Mouse (Mus musculus) stomach, embryonic 14.5 days (tissue): ENCODE data around the gene Rtbdn. TPM values are rescaled to one million over a fixed set of nuclear protein-coding genes. Genes with fewer than 3 reads are reported as not detected.

Experiments
- ATAC-seq: fragments of 200-750 bp; cut with Nextera tagmentation; 2 replicates; pipeline ENCODE4 v1.8.0; 2017; ENCODE audit warnings: low read depth, moderate TSS enrichment; ENCODE audit not compliant: insufficient number of reproducible peaks, insufficient read depth, low FRiP score
- H3K27ac ChIP-seq: fragments of 300-500 bp; sonication (generic); 2 replicates; pipeline ENCODE4 v1.5.1; 2014; ENCODE audit warnings: mild to moderate bottlenecking, low read length, moderate library complexity, mixed read lengths
- H3K27me3 ChIP-seq: fragments of 300-500 bp; sonication (generic); 2 replicates; pipeline ENCODE4 v1.6.1; 2014; ENCODE audit warnings: low read length, control low read depth, mixed read lengths; ENCODE audit not compliant: control insufficient read depth, insufficient read depth
- H3K36me3 ChIP-seq: fragments of 300-500 bp; sonication (generic); 2 replicates; pipeline ENCODE4 v1.6.1; 2014; ENCODE audit warnings: mild to moderate bottlenecking, control low read depth, low read length, moderate library complexity, mixed read lengths; ENCODE audit not compliant: control insufficient read depth, insufficient read depth
- H3K4me1 ChIP-seq: fragments of 300-500 bp; sonication (generic); 2 replicates; pipeline ENCODE4 v1.6.1; 2014; ENCODE audit warnings: low read length, control low read depth, mixed read lengths; ENCODE audit not compliant: control insufficient read depth, insufficient read depth
- H3K4me2 ChIP-seq: fragments of 300-500 bp; sonication (generic); replicated peaks from 2 replicates; pipeline ENCODE4 v1.6.1; 2014; ENCODE audit warnings: low read depth, low read length, control low read depth
- H3K4me3 ChIP-seq: fragments of 300-500 bp; sonication (generic); 2 replicates; pipeline ENCODE4 v1.5.1; 2014; ENCODE audit warnings: low read depth, low read length, control low read depth
- H3K9ac ChIP-seq: fragments of 300-500 bp; sonication (generic); replicated peaks from 2 replicates; pipeline ENCODE4 v1.6.1; 2014; ENCODE audit warnings: low read depth, mild to moderate bottlenecking, control low read depth, low read length, moderate library complexity, mixed read lengths
- H3K9me3 ChIP-seq: fragments of 300-500 bp; sonication (generic); 2 replicates; pipeline ENCODE4 v1.6.1; 2016; ENCODE audit warnings: low read depth, low read length, control low read depth; ENCODE audit not compliant: control insufficient read depth
- WGBS: fragments of 180-500 bp; shearing (Covaris S2); extraction: QIAGEN DNeasy Blood & Tissue Kit; methylation state at CpG from one replicate; pipeline ENCODE4 v1.1.7; 2014; 5-methylcytosine and 5-hydroxymethylcytosine counted together
- polyA plus RNA-seq: library from polyadenylated mRNA; unstranded; fragments of >200 nt; fragmentation: Nextera tagmentation; extraction: Ambion mirVana; gene quantifications from 2 replicates; pipeline ENCODE4 v1.2.1, GENCODE M21; 2014

Gene Rtbdn
- polyA plus RNA-seq, 1 experiment from 2014 or later = 0.20 TPM

- Histone ChIP-seq H3K9ac (no peak overlapping the region), H3K4me1 (peaks cover 28% of the 10 kb centered on the region), H3K36me3 (no peaks in the 10 kb centered on the region), H3K27ac (no peak overlapping the region), H3K4me2 (no peak overlapping the region), H3K27me3 (0 out of 2 replicates have a peak, but pooled peaks cover 3% of the 10 kb centered on the region), H3K9me3 (no peaks in the 10 kb centered on the region), H3K4me3 (no peak overlapping the region)
- 71% methylated on average over 2 of the region's 2 CpGs for WGBS
- ATAC-seq = no peak
These were observed 41.1 kb downstream of the Rtbdn start for GRCm38 (mm10) chr8:84987903-84988302.

GRCm38 (mm10) chr8:84989311-84989731, 42.5 kb downstream of the Rtbdn start:
- Histone ChIP-seq H3K4me2 (peak overlapping the region; percentile 78), H3K36me3 (no peaks in the 10 kb centered on the region), H3K4me1 (peaks cover 21% of the 10 kb centered on the region), H3K4me3 (peak overlapping the region; percentile 68; the same call in 1 of the 2 replicates), H3K9ac (no peak overlapping the region; the same call in 1 of the 2 replicates), H3K27me3 (0 out of 2 replicates have a peak, but pooled peaks cover 3% of the 10 kb centered on the region), H3K9me3 (no peaks in the 10 kb centered on the region), H3K27ac (peak overlapping the region; percentile 84)
- WGBS = 13% methylated on average over 15 of the region's 15 CpGs
- ATAC-seq = no peak

- Histone ChIP-seq H3K9me3 (no peaks in the 10 kb centered on the region), H3K9ac (peak overlapping the region; percentile 52; the same call in 1 of the 2 replicates), H3K4me3 (peak overlapping the region; percentile 68), H3K36me3 (no peaks in the 10 kb centered on the region), H3K4me1 (peaks cover 17% of the 10 kb centered on the region), H3K27ac (peak overlapping the region; percentile 84), H3K27me3 (0 out of 2 replicates have a peak, but pooled peaks cover 3% of the 10 kb centered on the region), H3K4me2 (peak overlapping the region; percentile 78)
- peak; percentile 61 for ATAC-seq
- WGBS = under 1% methylated on average over 15 of the region's 15 CpGs
These were observed 43.0 kb downstream of the Rtbdn start for GRCm38 (mm10) chr8:84989810-84990209.

GRCm38 (mm10) chr8:84990349-84990748, 43.6 kb downstream of the Rtbdn start, which contains the start of gene Hook2:
Gene Hook2, plus strand, starts transcription at chr8:84990603.
- peak within 1 kb of the TSS; percentile 67 for H3K9ac ChIP-seq
- under 1% methylated on average over 28 of the region's 28 CpGs for WGBS
- peak; percentile 79 for ATAC-seq
- peak within 1 kb of the TSS; percentile 84 for H3K27ac ChIP-seq
- H3K27me3 ChIP-seq = 0 out of 2 replicates have a peak, but pooled peaks cover 3% of the 10 kb centered on the region
- H3K4me1 ChIP-seq = peaks cover 12% of the 10 kb centered on the region; the same call in 1 of the 2 replicates
- no peaks in the 10 kb centered on the region for H3K36me3 ChIP-seq
- peak within 1 kb of the TSS; percentile 68 for H3K4me3 ChIP-seq
- H3K9me3 ChIP-seq = no peaks in the 10 kb centered on the region
- peak within 1 kb of the TSS; percentile 78 for H3K4me2 ChIP-seq

- 2% methylated on average over 15 of the region's 15 CpGs for WGBS
- peak overlapping the region; percentile 78 for H3K4me2 ChIP-seq
- peak; percentile 82 for ATAC-seq
These were observed 44.0 kb downstream of the Rtbdn start for GRCm38 (mm10) chr8:84990836-84991235.

GRCm38 (mm10) chr8:84994375-84994774, 47.6 kb downstream of the Rtbdn start:
- Histone ChIP-seq H3K9me3 (no peaks in the 10 kb centered on the region), H3K36me3 (no peaks in the 10 kb centered on the region), H3K27me3 (no peaks in the 10 kb centered on the region), H3K9ac (no peak overlapping the region), H3K4me1 (peaks cover 11% of the 10 kb centered on the region), H3K27ac (no peak overlapping the region), H3K4me3 (no peak overlapping the region), H3K4me2 (no peak overlapping the region)
- no peak for ATAC-seq
- 91% methylated on average over 9 of the region's 9 CpGs for WGBS

More at GRCm38 (mm10) chr8:84990836-84991235, 44.0 kb downstream of the Rtbdn start:
- Histone ChIP-seq H3K27ac (peak overlapping the region; percentile 84), H3K9ac (peak overlapping the region; percentile 67), H3K4me3 (peak overlapping the region; percentile 68), H3K4me1 (0 out of 2 replicates have a peak, but pooled peaks cover 10% of the 10 kb centered on the region), H3K27me3 (0 out of 2 replicates have a peak, but pooled peaks cover 3% of the 10 kb centered on the region), H3K9me3 (no peaks in the 10 kb centered on the region), H3K36me3 (no peaks in the 10 kb centered on the region)

- H3K4me1 ChIP-seq = peaks cover 11% of the 10 kb centered on the region
- no peaks in the 10 kb centered on the region for H3K9me3 ChIP-seq
- ATAC-seq = no peak
- H3K27me3 ChIP-seq = no peaks in the 10 kb centered on the region
- H3K4me2 ChIP-seq = no peak overlapping the region
- no peaks in the 10 kb centered on the region for H3K36me3 ChIP-seq
- WGBS = 29% methylated on average over 25 of the region's 25 CpGs
- no peak overlapping the region for H3K27ac ChIP-seq
- H3K4me3 ChIP-seq = no peak overlapping the region
- H3K9ac ChIP-seq = no peak overlapping the region
These were observed 48.9 kb downstream of the Rtbdn start for GRCm38 (mm10) chr8:84995680-84996079.

- H3K9me3 ChIP-seq = no peaks in the 10 kb centered on the region
- no peaks in the 10 kb centered on the region for H3K27me3 ChIP-seq
- 79% methylated on average over 5 of the region's 5 CpGs for WGBS
- H3K36me3 ChIP-seq = no peaks in the 10 kb centered on the region
- no peak for ATAC-seq
- H3K4me1 ChIP-seq = peaks cover 6% of the 10 kb centered on the region
- H3K27ac ChIP-seq = no peak overlapping the region
- H3K4me2 ChIP-seq = no peak overlapping the region
- H3K4me3 ChIP-seq = no peak overlapping the region
- H3K9ac ChIP-seq = no peak overlapping the region
These were observed 50.2 kb downstream of the Rtbdn start for GRCm38 (mm10) chr8:84996978-84997377.
